Mouse (Mus musculus): Measurements from ENCODE around the gene Arhgef1.

GRCm38 (mm10) chr7:24892125-24892583 lies 10.6 kb upstream of the Arhgef1 start:
- TF ChIP-seq CTCF (IDR thresholded peaks at IDR 0.05; ENCODE audit: control insufficient read depth, insufficient read depth, insufficient read length) = no peak
- TF ChIP-seq USF1 (IDR thresholded peaks at IDR 0.05; ENCODE audit: low read depth) = no peak
